Mouse (Mus musculus) liver, embryonic 13.5 days (tissue): ENCODE data around the gene Blcap. TPM values are rescaled to one million over a fixed set of nuclear protein-coding genes. Genes with fewer than 3 reads are reported as not detected.

Experiments used
- ATAC-seq: fragments of 200-750 bp; cut with Nextera tagmentation; 2 replicates; pipeline ENCODE4 v1.8.0; 2017; ENCODE audit warnings: low read depth, mild to moderate bottlenecking, moderate number of reproducible peaks, moderate library complexity
- DNase-seq: peaks from one replicate; pipeline ENCODE4 v3.0.0; 2022
- H3K27ac ChIP-seq: fragments of 300-500 bp; sonication (generic); 2 replicates; pipeline ENCODE4 v1.5.1; 2015; ENCODE audit warnings: moderate library complexity, mild to moderate bottlenecking, inconsistent platforms
- H3K27me3 ChIP-seq: fragments of 300-500 bp; sonication (generic); 2 replicates; pipeline ENCODE4 v1.6.1; 2015; ENCODE audit warnings: mild to moderate bottlenecking, inconsistent platforms
- H3K36me3 ChIP-seq: fragments of 300-500 bp; sonication (generic); 2 replicates; pipeline ENCODE4 v1.6.1; 2015; ENCODE audit warnings: mild to moderate bottlenecking, inconsistent platforms
- H3K4me1 ChIP-seq: fragments of 300-500 bp; sonication (generic); replicated peaks from 2 replicates; pipeline ENCODE4 v1.6.1; 2015; ENCODE audit warnings: inconsistent platforms
- H3K4me2 ChIP-seq: fragments of 300-500 bp; sonication (generic); 2 replicates; pipeline ENCODE4 v1.6.1; 2015; ENCODE audit warnings: inconsistent platforms, mild to moderate bottlenecking, moderate library complexity
- H3K4me3 ChIP-seq: fragments of 300-500 bp; sonication (generic); replicated peaks from 2 replicates; pipeline ENCODE4 v1.5.1; 2015; ENCODE audit warnings: mild to moderate bottlenecking, inconsistent platforms
- H3K9ac ChIP-seq: fragments of 300-500 bp; sonication (generic); 2 replicates; pipeline ENCODE4 v1.6.1; 2015; ENCODE audit warnings: mild to moderate bottlenecking, inconsistent platforms
- H3K9me3 ChIP-seq: fragments of 300-500 bp; sonication (generic); replicated peaks from 2 replicates; pipeline ENCODE4 v1.6.1; 2016; ENCODE audit warnings: inconsistent platforms
- WGBS: fragments of 180-500 bp; shearing (Covaris S2); methylation state at CpG from one replicate; pipeline ENCODE4 v1.1.7; 2015; ENCODE audit not compliant: insufficient replicate concordance; 5-methylcytosine and 5-hydroxymethylcytosine counted together
- microRNA-seq: library from miRNA; unstranded; fragments of <30 nt; microRNA quantifications from one replicate; pipeline ENCODE4, GENCODE M21; 2016
- polyA plus RNA-seq: library from polyadenylated mRNA; unstranded; fragments of >200 nt; fragmentation: Nextera tagmentation; extraction: Ambion mirVana; gene quantifications from 2 replicates; pipeline ENCODE4 v1.2.1, GENCODE M21; 2015

The Blcap gene
- polyA plus RNA-seq, 1 experiment from 2014 or later, result 10.1 TPM

GRCm38 (mm10) chr2:157518451-157518850 lies 52.6 kb downstream of the Blcap start:
- DNase-seq (no peak), ATAC-seq (no peak)
- Histone ChIP-seq H3K27me3 (no peaks in the 10 kb centered on the region), H3K4me2 (no peak overlapping the region), H3K27ac (no peak overlapping the region), H3K36me3 (no peaks in the 10 kb centered on the region), H3K9me3 (no peaks in the 10 kb centered on the region), H3K4me1 (peaks cover 3% of the 10 kb centered on the region; the same call in 1 of the 2 replicates), H3K4me3 (no peak overlapping the region), H3K9ac (no peak overlapping the region)
- 61% methylated on average over 7 of the region's 7 CpGs for WGBS

- ATAC-seq (no peak), DNase-seq (no peak)
- no peak overlapping the region for H3K27ac ChIP-seq
- H3K9ac ChIP-seq, result no peak overlapping the region
- WGBS, result 41% methylated on average over 6 of the region's 6 CpGs
- no peak overlapping the region for H3K4me2 ChIP-seq
- no peaks in the 10 kb centered on the region for H3K9me3 ChIP-seq
- H3K36me3 ChIP-seq, result no peaks in the 10 kb centered on the region
- H3K4me1 ChIP-seq, result peaks cover 3% of the 10 kb centered on the region; the same call in 1 of the 2 replicates
- no peak overlapping the region for H3K4me3 ChIP-seq
- no peaks in the 10 kb centered on the region for H3K27me3 ChIP-seq
Observed at GRCm38 (mm10) chr2:157517526-157517925, 53.5 kb downstream of the Blcap start.

GRCm38 (mm10) chr2:157514353-157514752 lies 56.7 kb downstream of the Blcap start:
- WGBS, result 32% methylated on average over 4 of the region's 4 CpGs
- Histone ChIP-seq H3K36me3 (no peaks in the 10 kb centered on the region), H3K9ac (no peak overlapping the region), H3K4me2 (no peak overlapping the region), H3K4me1 (peaks cover 7% of the 10 kb centered on the region; the same call in 1 of the 2 replicates), H3K4me3 (no peak overlapping the region), H3K27me3 (no peaks in the 10 kb centered on the region), H3K27ac (no peak overlapping the region), H3K9me3 (no peaks in the 10 kb centered on the region)
- DNase-seq, result no peak
- no peak for ATAC-seq

GRCm38 (mm10) chr2:157513737-157514208 lies 57.3 kb downstream of the Blcap start:
- H3K9ac ChIP-seq, result no peak overlapping the region
- peak; percentile 47 for ATAC-seq
- no peak overlapping the region for H3K4me3 ChIP-seq
- peaks cover 7% of the 10 kb centered on the region; the same call in 1 of the 2 replicates for H3K4me1 ChIP-seq
- WGBS, result 29% methylated on average over 9 of the region's 9 CpGs
- no peak overlapping the region for H3K4me2 ChIP-seq
- no peak for DNase-seq
- no peak overlapping the region for H3K27ac ChIP-seq
- H3K36me3 ChIP-seq, result no peaks in the 10 kb centered on the region
- H3K9me3 ChIP-seq, result no peaks in the 10 kb centered on the region
- H3K27me3 ChIP-seq, result no peaks in the 10 kb centered on the region

- 80% methylated on average over 9 of the region's 9 CpGs for WGBS
Observed at GRCm38 (mm10) chr2:157512859-157513258, 58.2 kb downstream of the Blcap start.

GRCm38 (mm10) chr2:157510031-157510430 lies 61.0 kb downstream of the Blcap start:
- Histone ChIP-seq H3K27me3 (no peaks in the 10 kb centered on the region; the same call in 1 of the 2 replicates), H3K4me2 (no peak overlapping the region), H3K9me3 (no peaks in the 10 kb centered on the region), H3K9ac (no peak overlapping the region), H3K27ac (no peak overlapping the region), H3K4me3 (no peak overlapping the region), H3K36me3 (no peaks in the 10 kb centered on the region), H3K4me1 (peaks cover 7% of the 10 kb centered on the region; the same call in 1 of the 2 replicates)
- WGBS, result 53% methylated on average over 4 of the region's 4 CpGs
- no peak for DNase-seq
- no peak for ATAC-seq

More at GRCm38 (mm10) chr2:157512859-157513258, 58.2 kb downstream of the Blcap start:
- Histone ChIP-seq H3K4me3 (no peak overlapping the region), H3K4me2 (no peak overlapping the region), H3K27me3 (no peaks in the 10 kb centered on the region; the same call in 1 of the 2 replicates), H3K27ac (no peak overlapping the region), H3K9ac (no peak overlapping the region), H3K36me3 (no peaks in the 10 kb centered on the region), H3K4me1 (peaks cover 7% of the 10 kb centered on the region; the same call in 1 of the 2 replicates), H3K9me3 (no peaks in the 10 kb centered on the region)
- no peak for ATAC-seq
- no peak for DNase-seq

- DNase-seq (no peak), ATAC-seq (peak; percentile 43; the same call in 1 of the 2 replicates)
- no peak overlapping the region for H3K27ac ChIP-seq
- 49% methylated on average over 5 of the region's 5 CpGs for WGBS
- peaks cover 7% of the 10 kb centered on the region; the same call in 1 of the 2 replicates for H3K4me1 ChIP-seq
- no peaks in the 10 kb centered on the region for H3K36me3 ChIP-seq
- H3K4me3 ChIP-seq, result no peak overlapping the region
- H3K9me3 ChIP-seq, result no peaks in the 10 kb centered on the region
- no peaks in the 10 kb centered on the region; the same call in 1 of the 2 replicates for H3K27me3 ChIP-seq
- H3K4me2 ChIP-seq, result no peak overlapping the region
- no peak overlapping the region for H3K9ac ChIP-seq
Observed at GRCm38 (mm10) chr2:157509182-157509581, 61.9 kb downstream of the Blcap start.

GRCm38 (mm10) chr2:157506779-157507178 lies 64.3 kb downstream of the Blcap start:
- Histone ChIP-seq H3K9me3 (no peaks in the 10 kb centered on the region), H3K27ac (no peak overlapping the region), H3K4me1 (0 out of 2 replicates have a peak, but pooled peaks cover 4% of the 10 kb centered on the region), H3K4me2 (no peak overlapping the region), H3K27me3 (no peaks in the 10 kb centered on the region; the same call in 1 of the 2 replicates), H3K9ac (no peak overlapping the region), H3K36me3 (no peaks in the 10 kb centered on the region), H3K4me3 (no peak overlapping the region)
- ATAC-seq, result no peak
- no peak for DNase-seq
- 46% methylated on average over 14 of the region's 14 CpGs for whole genome bisulfite sequencing

Small RNAs within 50 kb of the gene (microRNA-seq; reads per million reads assigned to microRNA genes)
- gene Gm23134, result not detected

Other genes with a start within 250 kb of the Blcap start
- gene Ghrh, start 223.8 kb downstream of the Blcap start, polyA plus RNA-seq, result not detected in 2 replicates
- 25.4 and 25.6 TPM in 2 replicates for gene Manbal, start 203.7 kb downstream of the Blcap start, polyA plus RNA-seq
- gene Src, start 152.8 kb downstream of the Blcap start, polyA plus RNA-seq, result 2.0 TPM in 2 replicates
- gene Nnat, start 11.2 kb downstream of the Blcap start, polyA plus RNA-seq, result 34.5 and 35.9 TPM in 2 replicates
- 28.8 and 33.6 TPM in 2 replicates for gene Ctnnbl1, start 166.1 kb upstream of the Blcap start, polyA plus RNA-seq